ENCODE assay signal across 9 mouse cellular contexts in the genomic region with DNA sequence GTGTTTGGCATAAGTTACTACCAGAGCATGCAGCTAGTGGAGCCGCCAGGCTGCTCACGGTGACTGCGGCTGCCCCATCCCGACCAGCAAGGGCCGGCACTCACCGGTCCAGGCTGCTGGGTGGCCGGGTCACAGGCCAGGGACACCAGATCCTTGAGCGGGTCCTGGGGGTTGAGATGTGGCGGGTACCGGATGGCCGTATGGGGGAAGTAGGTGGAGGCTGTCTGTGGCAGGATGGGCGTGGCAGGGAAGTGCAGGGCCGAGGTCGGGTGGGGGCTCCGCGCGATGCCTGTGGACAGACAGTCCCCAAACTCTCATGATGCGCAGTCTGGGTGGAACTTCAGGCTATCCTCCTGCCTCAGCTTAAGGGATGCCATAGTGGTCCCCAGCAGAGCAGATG. TPM values are rescaled to one million over a fixed set of nuclear protein-coding genes. Genes with fewer than 3 reads are reported as not detected.
DNase-seq lines count a peak whose midpoint lies in the region; ATAC-seq lines count a peak whose summit lies in the region.
"Had no signal": no experiment of that assay in that cellular context is flagged by ENCODE, and none has a peak within 500 bp of the region (broad histone marks: within the 10 kb centered on the region; RNA-seq: fewer than 3 reads in every experiment).

No protein-coding gene starts in this region.

- peaks cover 66% of the 10 kb centered on the region for H3K36me3 ChIP-seq in kidney, embryonic 15.5 days

- 58% methylated on average over 18 of the region's 18 CpGs for WGBS in kidney, embryonic 15.5 days

- no peak overlapping the region for H3K4me2 ChIP-seq in kidney, embryonic 15.5 days
- H3K4me2 ChIP-seq: midbrain, embryonic 15.5 days had no signal

- no peak for DNase-seq in kidney, adult 8-10 months
- DNase-seq in kidney, postnatal 10 days = peak; percentile 68
- DNase-seq in lung, postnatal 4 days = peak; percentile 74 to 79
- DNase-seq in adipocyte (ENCODE audit: low spot score) = no peak
- no peak for DNase-seq in cerebellum, adult 8-10 months
- DNase-seq: cerebellum, adult 9-10 months had no signal

- no peaks in the 10 kb centered on the region for H3K27me3 ChIP-seq in kidney, embryonic 15.5 days

- no peak overlapping the region for H3K9ac ChIP-seq in kidney, embryonic 15.5 days
- H3K9ac ChIP-seq: midbrain, embryonic 15.5 days had no signal

- H3K4me1 ChIP-seq in kidney, embryonic 15.5 days = peaks cover 92% of the 10 kb centered on the region

- no peak for ATAC-seq in kidney, embryonic 15.5 days (replicated peaks; ENCODE audit: low FRiP score)
- peak; percentile 24 for ATAC-seq in common myeloid progenitor, adult 5-6 weeks (replicated peaks; ENCODE audit: low read depth, poor library complexity, severe bottlenecking)
- ATAC-seq: midbrain, embryonic 15.5 days had no signal

- H3K9me3 ChIP-seq in kidney, embryonic 15.5 days (replicated peaks) = no peaks in the 10 kb centered on the region
- H3K9me3 ChIP-seq: midbrain, embryonic 15.5 days had no signal

- peak overlapping the region; percentile 48 for H3K27ac ChIP-seq in kidney, embryonic 15.5 days
- H3K27ac ChIP-seq: midbrain, embryonic 15.5 days had no signal

- no peak overlapping the region for H3K4me3 ChIP-seq in kidney, embryonic 15.5 days (replicated peaks)
- H3K4me3 ChIP-seq: midbrain, embryonic 15.5 days had no signal

RNA-seq across cellular contexts. Expression of a gene that starts 11.9 kb away (rescaled TPM):
- 26.0 and 29.4 TPM in 2 replicates for polyA plus RNA-seq in kidney, embryonic 15.5 days (2015; fragmentation: Nextera tagmentation; extraction: Ambion mirVana)
- total RNA-seq in common myeloid progenitor, adult 5-6 weeks (2017) = 5.0 and 13.2 TPM in 2 replicates

RNA-seq across cellular contexts. Expression of a gene that starts 15.9 kb away (rescaled TPM):
- 1.6 and 2.1 TPM in 2 replicates for polyA plus RNA-seq in kidney, embryonic 15.5 days (2015; fragmentation: Nextera tagmentation; extraction: Ambion mirVana)
- total RNA-seq in common myeloid progenitor, adult 5-6 weeks (2017) = 1.6 TPM in 1 of 2 replicates, not detected in the other

RNA-seq across cellular contexts. Expression of a gene that starts 20.5 kb away (rescaled TPM):
- polyA plus RNA-seq in kidney, embryonic 15.5 days (2015; fragmentation: Nextera tagmentation; extraction: Ambion mirVana) = 2.5 and 4.1 TPM in 2 replicates
- 0.19 and 2.4 TPM in 2 replicates for total RNA-seq in common myeloid progenitor, adult 5-6 weeks (2017)

RNA-seq across cellular contexts. Expression of a gene that starts 20.5 kb away (rescaled TPM):
- polyA plus RNA-seq in kidney, embryonic 15.5 days (2015; fragmentation: Nextera tagmentation; extraction: Ambion mirVana) = 79.7 and 82.2 TPM in 2 replicates
- 34.7 and 50.7 TPM in 2 replicates for total RNA-seq in common myeloid progenitor, adult 5-6 weeks (2017)

RNA-seq across cellular contexts. Expression of a gene that starts 26.4 kb away (rescaled TPM):
- polyA plus RNA-seq in kidney, embryonic 15.5 days (2015; fragmentation: Nextera tagmentation; extraction: Ambion mirVana) = 105 and 114 TPM in 2 replicates
- total RNA-seq in common myeloid progenitor, adult 5-6 weeks (2017) = 21.9 and 24.8 TPM in 2 replicates

Comparison
In these comparisons a context has a peak if more than half of its experiments do, and no peak if none do; other contexts are left out.
1. DNase-seq: peak in kidney, postnatal 10 days (single experiment) and lung, postnatal 4 days (2 of 2); none in kidney, adult 8-10 months (0 of 2), adipocyte (single experiment) and cerebellum, adult 8-10 months (single experiment).